Mouse (Mus musculus): Measurements from ENCODE around the gene Mrpl49. TPM values are rescaled to one million over a fixed set of nuclear protein-coding genes. Genes with fewer than 3 reads are reported as not detected.

Gene Mrpl49
- polyA plus RNA-seq (2012; rRNA removed): 46.3 and 50.4 TPM in 2 replicates

DNA sequence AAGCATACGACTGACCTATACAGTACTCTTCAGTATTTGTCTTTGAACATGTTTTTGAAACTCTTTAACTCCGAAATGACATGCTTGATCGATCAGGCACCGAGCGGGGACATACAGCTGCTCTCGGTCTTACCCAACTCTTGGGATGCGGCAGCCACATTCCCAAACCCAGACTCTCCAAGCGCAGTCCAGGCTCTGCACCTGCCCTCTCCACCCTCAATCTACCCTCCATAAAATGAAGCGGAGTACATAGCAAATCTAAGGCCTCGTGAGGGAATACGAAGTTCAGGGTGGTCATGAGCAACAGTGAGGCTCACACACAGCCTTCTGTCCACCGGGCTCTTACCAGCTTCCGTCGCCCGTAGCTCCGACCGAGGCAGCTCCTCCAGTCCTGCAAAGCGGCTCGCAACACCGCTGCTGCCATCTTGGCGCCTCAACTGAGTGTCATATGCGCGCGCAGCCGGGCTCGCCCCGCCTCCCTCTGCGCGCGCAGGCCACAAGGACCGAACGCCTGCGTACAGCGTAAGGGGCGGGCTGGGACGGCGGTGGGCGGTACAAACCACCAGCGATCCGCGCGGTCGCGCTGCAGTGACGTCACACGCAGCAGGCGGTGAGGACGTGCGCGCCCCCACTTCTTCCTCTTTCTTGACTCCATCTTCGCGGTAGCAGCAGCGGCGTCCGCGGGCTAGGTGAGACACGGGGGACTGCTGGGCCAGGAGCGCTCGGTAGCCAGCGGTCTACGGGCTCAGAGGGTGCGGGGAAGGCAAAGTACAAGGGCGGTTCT is at the start of gene Mrpl49, which contains the start of gene Fau:
Mrpl49 (minus strand) TSS at position 473 of the 784 bp plus-strand sequence.
Fau (plus strand) TSS at position 532 of the 784 bp plus-strand sequence.
- DNase-seq (ENCODE audit: low read depth): peak; percentile 99
- no peak for TF ChIP-seq CTCF (IDR thresholded peaks at IDR 0.05; ENCODE audit: borderline replicate concordance, extremely low read depth, insufficient read depth, insufficient read length)
- peak; percentile 79; the same call in 1 of the 2 replicates for TF ChIP-seq POLR2A (IDR thresholded peaks at IDR 0.05; ENCODE audit: borderline replicate concordance, extremely low read depth, insufficient read depth, insufficient read length, poor library complexity, severe bottlenecking)

DNA sequence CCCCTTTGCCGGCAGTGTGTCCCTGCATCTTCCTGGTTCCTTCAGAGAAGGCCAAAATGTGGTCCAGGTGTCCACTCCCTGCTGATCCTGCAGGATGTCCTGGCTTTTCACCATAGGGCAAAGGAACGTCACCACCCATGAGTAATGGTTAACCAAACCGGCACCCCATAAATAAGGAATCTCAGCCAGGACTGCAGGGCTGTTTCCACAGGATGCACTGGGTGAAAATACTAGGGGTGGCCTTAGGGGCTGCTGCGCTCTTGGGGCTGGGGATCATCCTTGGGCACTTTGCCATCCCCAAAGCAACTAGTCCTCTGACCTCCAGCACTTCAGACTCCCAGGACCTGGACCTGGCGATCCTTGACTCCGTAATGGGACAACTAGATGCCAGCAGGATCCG is 48.0 kb upstream of the Mrpl49 start, which contains the start of gene Naaladl1:
Naaladl1 (plus strand) TSS at position 197 of the 400 bp plus-strand sequence.
- TF ChIP-seq CTCF (IDR thresholded peaks at IDR 0.05; ENCODE audit: borderline replicate concordance, extremely low read depth, insufficient read depth, insufficient read length) (no peak), POLR2A (IDR thresholded peaks at IDR 0.05; ENCODE audit: borderline replicate concordance, extremely low read depth, insufficient read depth, insufficient read length, poor library complexity, severe bottlenecking) (no peak)
- DNase-seq (ENCODE audit: low read depth): no peak

DNA sequence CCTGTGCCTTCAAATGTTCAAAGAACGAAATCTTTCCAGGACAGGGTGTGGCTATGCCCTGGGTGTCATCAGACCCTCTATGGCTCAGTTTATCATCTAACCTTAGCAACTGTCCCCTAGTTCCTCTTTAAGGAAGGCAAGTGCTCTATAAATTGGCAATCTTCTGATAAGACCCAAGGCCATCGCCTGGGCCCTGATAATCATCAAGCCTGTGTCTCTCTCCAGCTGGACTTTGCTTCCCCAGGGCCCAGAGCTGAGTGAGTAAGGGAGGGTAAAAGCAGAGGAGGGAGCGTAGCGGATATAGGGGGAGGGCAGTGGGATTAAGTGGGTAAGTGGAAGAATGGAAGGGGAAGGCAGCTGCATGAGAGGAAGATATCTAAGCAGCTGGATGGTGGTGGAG is 46.9 kb upstream of the Mrpl49 start:
- TF ChIP-seq POLR2A (IDR thresholded peaks at IDR 0.05; ENCODE audit: borderline replicate concordance, extremely low read depth, insufficient read depth, insufficient read length, poor library complexity, severe bottlenecking) (no peak), CTCF (IDR thresholded peaks at IDR 0.05; ENCODE audit: borderline replicate concordance, extremely low read depth, insufficient read depth, insufficient read length) (no peak)
- DNase-seq (ENCODE audit: low read depth): no peak

DNA sequence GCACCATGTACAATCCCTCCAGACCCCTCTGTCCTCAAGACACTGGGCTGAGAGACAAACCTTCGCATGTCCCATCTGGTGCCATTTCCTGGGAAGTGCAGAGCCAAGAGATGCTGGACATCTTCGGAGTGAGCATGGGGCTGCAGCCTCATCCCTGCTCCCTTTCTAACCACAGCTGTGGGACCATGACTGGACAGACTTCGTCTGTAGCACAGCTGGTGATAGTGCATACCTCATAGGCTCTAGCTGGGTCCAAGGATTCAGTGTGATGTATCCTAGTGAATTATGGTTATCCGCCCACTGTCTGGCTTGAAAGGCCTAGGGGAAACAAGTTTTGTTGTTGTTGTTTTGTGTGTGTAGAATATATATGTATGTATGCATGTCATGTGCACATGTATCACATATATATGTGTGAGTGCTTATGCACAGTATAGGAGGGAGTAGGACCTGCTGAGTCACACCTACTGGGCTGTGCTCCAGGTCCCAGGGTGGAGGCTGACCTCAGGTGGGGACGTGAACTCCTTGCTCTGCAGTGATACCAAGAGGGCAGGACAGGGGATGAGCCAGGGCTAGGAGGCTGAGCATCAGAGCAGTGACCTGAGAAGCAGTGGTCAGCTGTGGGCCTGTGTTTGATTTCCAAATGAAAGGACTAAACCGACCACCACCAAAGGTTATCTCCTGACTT is 44.7 kb upstream of the Mrpl49 start:
- TF ChIP-seq CTCF (IDR thresholded peaks at IDR 0.05; ENCODE audit: borderline replicate concordance, extremely low read depth, insufficient read depth, insufficient read length): no peak
- DNase-seq (ENCODE audit: low read depth): no peak

DNA sequence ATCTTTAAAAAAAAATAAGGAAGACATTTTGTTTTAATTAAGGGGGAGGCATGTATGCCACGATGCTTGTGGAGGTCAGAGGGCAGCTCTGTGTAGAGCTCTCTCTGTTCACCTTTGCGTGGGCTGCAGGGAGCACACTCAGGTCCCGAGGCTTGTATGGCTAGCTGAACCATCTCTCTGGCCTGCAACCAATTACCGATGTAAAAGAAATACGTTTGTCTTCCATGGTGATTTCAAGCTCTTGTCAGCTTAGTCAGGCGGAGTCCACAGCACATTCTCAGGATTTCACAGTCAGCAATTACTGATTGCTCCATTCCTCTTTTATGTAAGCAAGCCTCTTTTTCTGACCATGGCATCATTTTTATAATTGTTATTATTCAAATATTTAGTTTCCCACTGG is 43.6 kb upstream of the Mrpl49 start:
- no peak for TF ChIP-seq CTCF (IDR thresholded peaks at IDR 0.05; ENCODE audit: borderline replicate concordance, extremely low read depth, insufficient read depth, insufficient read length)
- no peak for TF ChIP-seq POLR2A (IDR thresholded peaks at IDR 0.05; ENCODE audit: borderline replicate concordance, extremely low read depth, insufficient read depth, insufficient read length, poor library complexity, severe bottlenecking)
- DNase-seq (ENCODE audit: low read depth): no peak

DNA sequence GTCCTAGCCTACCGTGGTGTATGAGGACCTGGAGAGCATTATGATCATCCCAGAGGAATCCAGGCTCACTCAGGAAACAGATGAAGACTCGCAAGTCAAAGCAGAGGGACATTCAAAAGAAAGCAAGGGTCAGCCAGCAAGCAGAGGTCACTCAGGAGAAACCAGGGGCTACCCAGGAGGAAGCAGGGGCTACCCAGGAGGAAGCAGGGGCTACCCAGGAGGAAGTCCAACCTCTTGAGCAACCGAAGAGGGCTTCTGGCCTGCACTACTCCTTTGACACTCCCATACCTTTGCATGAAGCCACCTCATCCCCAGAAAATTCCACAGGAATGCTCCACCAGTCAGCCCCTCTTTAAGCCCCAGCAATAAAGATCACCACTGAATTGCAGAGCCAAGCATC is 40.3 kb upstream of the Mrpl49 start:
- TF ChIP-seq CTCF (IDR thresholded peaks at IDR 0.05; ENCODE audit: borderline replicate concordance, extremely low read depth, insufficient read depth, insufficient read length): no peak
- TF ChIP-seq POLR2A (IDR thresholded peaks at IDR 0.05; ENCODE audit: borderline replicate concordance, extremely low read depth, insufficient read depth, insufficient read length, poor library complexity, severe bottlenecking): no peak
- no peak for DNase-seq (ENCODE audit: low read depth)

DNA sequence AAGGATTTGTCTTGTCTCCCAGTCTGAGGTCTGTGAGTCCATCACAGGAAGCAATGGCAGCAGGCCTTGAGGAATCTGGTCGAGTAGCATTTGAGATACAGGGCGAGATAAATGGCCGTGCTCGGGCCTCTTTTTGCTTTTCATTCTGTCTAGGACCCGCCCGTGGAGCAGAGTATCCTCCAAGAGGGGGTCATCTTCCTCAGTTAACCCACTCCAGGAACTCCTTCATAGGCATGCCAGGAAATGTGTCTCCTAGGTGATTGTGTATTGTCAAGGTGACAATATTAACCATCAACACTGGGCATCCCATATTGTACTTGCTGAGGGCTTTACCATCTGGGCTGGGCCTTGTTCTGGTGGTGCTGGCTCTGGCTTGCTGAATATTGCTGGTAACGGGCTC is 36.5 kb upstream of the Mrpl49 start, which contains the start of gene AC131692.1:
AC131692.1 (plus strand) TSS at position 301 of the 400 bp plus-strand sequence.
- no peak for TF ChIP-seq POLR2A (IDR thresholded peaks at IDR 0.05; ENCODE audit: borderline replicate concordance, extremely low read depth, insufficient read depth, insufficient read length, poor library complexity, severe bottlenecking)
- no peak for TF ChIP-seq CTCF (IDR thresholded peaks at IDR 0.05; ENCODE audit: borderline replicate concordance, extremely low read depth, insufficient read depth, insufficient read length)
- no peak for DNase-seq (ENCODE audit: low read depth)

DNA sequence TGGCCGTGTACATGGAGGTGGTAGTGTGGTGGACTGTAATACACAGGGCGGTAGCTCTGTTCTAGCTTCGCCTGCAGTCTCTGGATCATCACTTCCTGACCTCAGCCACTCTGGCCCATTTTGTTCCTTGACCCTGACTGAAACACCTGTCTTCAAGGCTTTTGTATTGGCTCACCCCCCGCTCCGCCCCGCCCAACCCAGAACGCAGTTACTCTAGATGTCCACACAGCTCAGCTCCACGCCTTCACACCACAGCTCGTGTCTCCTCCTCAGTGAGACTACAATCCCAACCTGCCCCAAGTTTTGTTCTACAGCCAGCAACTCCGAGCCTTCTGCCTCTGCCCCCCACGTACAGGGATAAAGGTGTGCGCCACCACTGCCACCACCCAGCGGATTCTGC is 31.3 kb upstream of the Mrpl49 start:
- no peak for DNase-seq (ENCODE audit: low read depth)
- TF ChIP-seq POLR2A (IDR thresholded peaks at IDR 0.05; ENCODE audit: borderline replicate concordance, extremely low read depth, insufficient read depth, insufficient read length, poor library complexity, severe bottlenecking) (no peak), CTCF (IDR thresholded peaks at IDR 0.05; ENCODE audit: borderline replicate concordance, extremely low read depth, insufficient read depth, insufficient read length) (no peak)

DNA sequence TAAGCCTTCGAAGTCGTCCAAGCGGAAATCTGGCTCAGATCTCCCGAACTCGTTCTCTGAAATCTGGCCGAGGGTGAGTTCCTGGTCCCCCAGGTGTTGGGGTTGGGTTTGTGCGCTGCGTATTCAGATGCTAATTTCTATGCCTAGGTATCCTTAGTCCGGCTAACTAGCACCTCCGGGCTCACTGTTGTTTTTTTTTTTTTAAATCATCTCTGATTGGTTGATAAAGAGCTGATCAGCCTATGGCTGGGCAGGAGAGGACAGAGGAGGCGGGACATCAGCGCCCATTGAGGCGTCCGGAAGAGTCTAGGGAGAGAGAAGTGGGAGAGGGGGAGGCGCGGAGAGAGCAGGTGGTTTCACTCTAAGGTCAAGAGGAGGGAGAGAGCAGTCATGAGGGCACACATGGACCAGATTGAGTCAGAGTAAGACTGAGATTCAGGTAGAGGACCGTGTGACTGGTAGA is 27.9 kb upstream of the Mrpl49 start:
- TF ChIP-seq POLR2A (IDR thresholded peaks at IDR 0.05; ENCODE audit: borderline replicate concordance, extremely low read depth, insufficient read depth, insufficient read length, poor library complexity, severe bottlenecking) (no peak), CTCF (IDR thresholded peaks at IDR 0.05; ENCODE audit: borderline replicate concordance, extremely low read depth, insufficient read depth, insufficient read length) (no peak)
- peak; percentile 82 for DNase-seq (ENCODE audit: low read depth)

DNA sequence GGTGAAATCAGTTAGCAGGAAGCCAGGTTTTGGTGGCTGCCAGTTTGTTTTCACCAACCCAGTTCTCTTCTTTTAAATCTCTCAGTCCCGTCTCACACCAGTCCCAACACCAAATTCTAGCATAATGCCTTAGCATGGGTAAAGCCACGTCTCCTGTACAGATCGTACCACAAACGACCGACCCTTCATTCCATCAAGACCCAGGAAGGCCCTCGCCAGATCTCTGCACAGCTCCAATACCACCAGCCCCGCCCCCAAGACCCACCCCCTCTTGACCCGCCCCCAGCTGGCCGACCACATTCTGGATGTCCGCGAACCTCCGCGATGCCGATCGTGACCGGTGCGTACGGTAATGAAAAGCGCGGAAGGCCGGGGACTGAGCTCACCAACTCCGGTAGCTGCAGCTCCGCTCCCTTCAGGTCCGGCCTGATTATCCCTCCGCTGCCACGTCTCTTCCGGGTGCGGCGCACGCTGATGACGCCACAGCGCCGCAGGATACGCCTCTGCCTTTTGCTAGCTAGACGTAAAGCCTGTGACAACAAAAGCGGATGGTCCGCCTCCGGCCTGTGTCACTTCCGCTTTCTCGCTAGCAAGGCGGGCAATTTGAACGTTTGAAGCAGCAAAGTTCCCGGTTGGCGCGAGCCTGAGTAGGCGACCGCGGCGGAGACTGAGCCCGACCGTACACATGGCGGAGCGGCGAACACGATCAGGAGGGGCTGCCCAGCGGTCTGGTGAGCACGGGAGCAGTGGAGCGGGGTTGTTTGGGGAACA is 27.1 kb upstream of the Mrpl49 start, which contains the start of the genes Zfpl1 and Cdca5:
Zfpl1 (minus strand) TSS at position 479 of the 771 bp plus-strand sequence.
Cdca5 (plus strand) TSS at position 506 of the 771 bp plus-strand sequence.
- DNase-seq (ENCODE audit: low read depth): peak; percentile 99
- peak; percentile 51; the same call in 1 of the 2 replicates for TF ChIP-seq POLR2A (IDR thresholded peaks at IDR 0.05; ENCODE audit: borderline replicate concordance, extremely low read depth, insufficient read depth, insufficient read length, poor library complexity, severe bottlenecking)
- TF ChIP-seq CTCF (IDR thresholded peaks at IDR 0.05; ENCODE audit: borderline replicate concordance, extremely low read depth, insufficient read depth, insufficient read length): no peak

DNA sequence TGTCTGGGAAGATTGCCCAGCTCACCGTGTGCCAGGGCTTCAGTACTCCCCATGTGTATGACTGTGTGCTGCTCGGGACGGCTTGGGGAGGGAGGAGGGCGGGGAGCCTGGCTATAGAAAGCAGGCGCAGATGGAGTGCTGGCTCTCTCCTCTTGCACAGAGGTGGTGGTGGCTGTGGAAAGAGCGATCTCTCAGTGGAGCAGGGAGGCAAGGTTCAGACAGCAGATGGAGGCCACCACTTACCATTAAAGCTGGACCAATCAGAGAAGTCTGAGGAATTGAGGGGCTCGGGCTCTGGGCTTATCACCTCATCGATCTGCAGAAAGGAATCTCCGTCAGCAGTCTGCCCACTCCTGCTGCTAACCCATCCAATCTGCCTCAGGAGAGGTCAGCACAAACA is 24.6 kb upstream of the Mrpl49 start, which contains the start of gene Gm28374:
Gm28374 (minus strand) TSS at position 101 of the 400 bp plus-strand sequence.
- DNase-seq (ENCODE audit: low read depth): no peak
- TF ChIP-seq CTCF (IDR thresholded peaks at IDR 0.05; ENCODE audit: borderline replicate concordance, extremely low read depth, insufficient read depth, insufficient read length) (no peak), POLR2A (IDR thresholded peaks at IDR 0.05; ENCODE audit: borderline replicate concordance, extremely low read depth, insufficient read depth, insufficient read length, poor library complexity, severe bottlenecking) (no peak)

Data from brain, embryonic 14.5 days (tissue).